Mouse (Mus musculus): ENCODE measurements around the gene Xxylt1. TPM values are rescaled to one million over a fixed set of nuclear protein-coding genes. Genes with fewer than 3 reads are reported as not detected.

Xxylt1 gene
- total and polyA plus RNA-seq, 3 experiments, result 12.8 to 164 (median 26.6) TPM

- Histone ChIP-seq H3K36me3 (ENCODE audit: control insufficient read depth in 1 of 2, insufficient read depth in 2 of 2, low read length in 2 of 2) (no peaks in the 10 kb centered on the region; a peak in 1 of 4 replicates), H3K79me2 (ENCODE audit: control insufficient read depth, insufficient read depth, low read length, poor library complexity) (no peaks in the 10 kb centered on the region), H3K9ac (ENCODE audit: control insufficient read depth, low read depth, low read length, poor library complexity, severe bottlenecking) (no peak overlapping the region), H3K4me1 (ENCODE audit: control insufficient read depth in 1 of 2, insufficient read depth in 2 of 2, low read length in 2 of 2) (no peaks in the 10 kb centered on the region), H3K9me3 (replicated peaks; ENCODE audit: insufficient read depth, low read length) (no peaks in the 10 kb centered on the region), H3K27me3 (ENCODE audit: control insufficient read depth in 1 of 2, insufficient read depth in 2 of 2, low read length in 2 of 2) (no peaks in the 10 kb centered on the region), H3K4me3 (ENCODE audit: control insufficient read depth in 1 of 2, insufficient read depth in 1 of 2, low read depth in 2 of 2, low read length in 2 of 2) (no peak overlapping the region), H3K27ac (ENCODE audit: control insufficient read depth, low read depth, low read length) (no peak overlapping the region)
- TF ChIP-seq ZNF384 (IDR thresholded peaks at IDR 0.05; ENCODE audit: low read depth, low read length), result no peak
- no peak for TF ChIP-seq USF2 (IDR thresholded peaks at IDR 0.05; ENCODE audit: borderline replicate concordance in 1 of 2, insufficient read depth in 1 of 2, low read depth in 1 of 2, low read length in 2 of 2)
- no peak for TF ChIP-seq SMC3 (IDR thresholded peaks at IDR 0.05; ENCODE audit: low read depth, low read length)
- no peak for TF ChIP-seq JUND (IDR thresholded peaks at IDR 0.05; ENCODE audit: low read depth, low read length)
- no peak for TF ChIP-seq CTCF (IDR thresholded peaks at IDR 0.05 in 2 of 3, conservative IDR thresholded peaks at IDR 0.05 in 1 of 3; ENCODE audit: control insufficient read depth in 1 of 3, insufficient read depth in 1 of 3, low read depth in 2 of 3, low read length in 3 of 3, poor library complexity in 1 of 3, severe bottlenecking in 1 of 3)
- no peak for TF ChIP-seq POLR2A (IDR thresholded peaks at IDR 0.05; ENCODE audit: control insufficient read depth in 1 of 2, insufficient read depth in 1 of 2, low read depth in 1 of 2, low read length in 2 of 2, poor library complexity in 1 of 2)
- no peak for TF ChIP-seq NELFE (IDR thresholded peaks at IDR 0.05; ENCODE audit: low read depth, low read length)
- TF ChIP-seq MYC (IDR thresholded peaks at IDR 0.05; ENCODE audit: low read depth, low read length), result no peak
- TF ChIP-seq E2F4 (IDR thresholded peaks at IDR 0.05; ENCODE audit: borderline replicate concordance, low read depth, low read length), result no peak
- no peak for TF ChIP-seq KAT2A (conservative IDR thresholded peaks at IDR 0.05; ENCODE audit: low read depth, low read length)
- no peak for TF ChIP-seq CHD1 (IDR thresholded peaks at IDR 0.05; ENCODE audit: low read depth, low read length)
- no peak for TF ChIP-seq GABPA (IDR thresholded peaks at IDR 0.05; ENCODE audit: low read depth, low read length)
- no peak for TF ChIP-seq ETS1 (IDR thresholded peaks at IDR 0.05; ENCODE audit: low read depth, low read length)
- no peak for TF ChIP-seq MXI1 (IDR thresholded peaks at IDR 0.05; ENCODE audit: low read depth, low read length)
- no peak for TF ChIP-seq SIN3A (IDR thresholded peaks at IDR 0.05; ENCODE audit: low read length)
- DNase-seq (ENCODE audit: low read depth, low spot score), result no peak
Measured at GRCm38 (mm10) chr16:30998711-30999110, 82.5 kb downstream of the Xxylt1 start.

- Histone ChIP-seq H3K4me1 (ENCODE audit: control insufficient read depth in 1 of 2, insufficient read depth in 2 of 2, low read length in 2 of 2) (no peaks in the 10 kb centered on the region), H3K27me3 (ENCODE audit: control insufficient read depth in 1 of 2, insufficient read depth in 2 of 2, low read length in 2 of 2) (no peaks in the 10 kb centered on the region), H3K4me3 (ENCODE audit: control insufficient read depth in 1 of 2, insufficient read depth in 1 of 2, low read depth in 2 of 2, low read length in 2 of 2) (no peak overlapping the region), H3K9me3 (replicated peaks; ENCODE audit: insufficient read depth, low read length) (no peaks in the 10 kb centered on the region), H3K9ac (ENCODE audit: control insufficient read depth, low read depth, low read length, poor library complexity, severe bottlenecking) (no peak overlapping the region), H3K79me2 (ENCODE audit: control insufficient read depth, insufficient read depth, low read length, poor library complexity) (no peaks in the 10 kb centered on the region), H3K27ac (ENCODE audit: control insufficient read depth, low read depth, low read length) (no peak overlapping the region), H3K36me3 (ENCODE audit: control insufficient read depth in 1 of 2, insufficient read depth in 2 of 2, low read length in 2 of 2) (no peaks in the 10 kb centered on the region; a peak in 1 of 4 replicates)
- DNase-seq (ENCODE audit: low read depth, low spot score), result no peak
- TF ChIP-seq RAD21 (IDR thresholded peaks at IDR 0.05; ENCODE audit: low read depth, low read length) (no peak), EP300 (IDR thresholded peaks at IDR 0.05; ENCODE audit: low read depth in 1 of 2, low read length in 2 of 2) (no peak), CHD2 (IDR thresholded peaks at IDR 0.05; ENCODE audit: low read length) (no peak), CHD1 (IDR thresholded peaks at IDR 0.05; ENCODE audit: low read depth, low read length) (no peak), NELFE (IDR thresholded peaks at IDR 0.05; ENCODE audit: low read depth, low read length) (no peak), POLR2AphosphoS2 (IDR thresholded peaks at IDR 0.05; ENCODE audit: low read length) (no peak), USF2 (IDR thresholded peaks at IDR 0.05; ENCODE audit: borderline replicate concordance in 1 of 2, insufficient read depth in 1 of 2, low read depth in 1 of 2, low read length in 2 of 2) (no peak), MYB (IDR thresholded peaks at IDR 0.05; ENCODE audit: low read depth, low read length) (no peak), POLR2AphosphoS5 (IDR thresholded peaks at IDR 0.05; ENCODE audit: borderline replicate concordance, low read depth, low read length) (no peak), SIN3A (IDR thresholded peaks at IDR 0.05; ENCODE audit: low read length) (no peak), POLR2A (IDR thresholded peaks at IDR 0.05; ENCODE audit: control insufficient read depth in 1 of 2, insufficient read depth in 1 of 2, low read depth in 1 of 2, low read length in 2 of 2, poor library complexity in 1 of 2) (no peak), MXI1 (IDR thresholded peaks at IDR 0.05; ENCODE audit: low read depth, low read length) (no peak), KAT2A (conservative IDR thresholded peaks at IDR 0.05; ENCODE audit: low read depth, low read length) (no peak), ZKSCAN1 (IDR thresholded peaks at IDR 0.05; ENCODE audit: low read depth, low read length) (no peak), ELF1 (IDR thresholded peaks at IDR 0.05; ENCODE audit: low read depth, low read length) (no peak), MAZ (IDR thresholded peaks at IDR 0.05; ENCODE audit: low read depth, low read length) (no peak), TCF12 (IDR thresholded peaks at IDR 0.05; ENCODE audit: low read depth, low read length) (no peak), RCOR1 (IDR thresholded peaks at IDR 0.05; ENCODE audit: low read depth, low read length) (no peak)
Measured at GRCm38 (mm10) chr16:30998048-30998447, 83.2 kb downstream of the Xxylt1 start.

Data from MEL (cell line).